Mouse (Mus musculus): ENCODE results near the gene Srrm3. TPM values are rescaled to one million over a fixed set of nuclear protein-coding genes. Genes with fewer than 3 reads are reported as not detected.

Srrm3 gene
- 41.7 TPM for polyA plus RNA-seq (2015; fragmentation: Illumina TruSeq; extraction: RNeasy Lipid Tissue Mini Kit (QIAGEN cat#74804); ENCODE audit: low read depth, low replicate concordance)

GRCm38 (mm10) chr5:135806555-135807262 is at the start of gene Srrm3:
Gene Srrm3, plus strand, starts transcription at chr5:135806890.

DNA sequence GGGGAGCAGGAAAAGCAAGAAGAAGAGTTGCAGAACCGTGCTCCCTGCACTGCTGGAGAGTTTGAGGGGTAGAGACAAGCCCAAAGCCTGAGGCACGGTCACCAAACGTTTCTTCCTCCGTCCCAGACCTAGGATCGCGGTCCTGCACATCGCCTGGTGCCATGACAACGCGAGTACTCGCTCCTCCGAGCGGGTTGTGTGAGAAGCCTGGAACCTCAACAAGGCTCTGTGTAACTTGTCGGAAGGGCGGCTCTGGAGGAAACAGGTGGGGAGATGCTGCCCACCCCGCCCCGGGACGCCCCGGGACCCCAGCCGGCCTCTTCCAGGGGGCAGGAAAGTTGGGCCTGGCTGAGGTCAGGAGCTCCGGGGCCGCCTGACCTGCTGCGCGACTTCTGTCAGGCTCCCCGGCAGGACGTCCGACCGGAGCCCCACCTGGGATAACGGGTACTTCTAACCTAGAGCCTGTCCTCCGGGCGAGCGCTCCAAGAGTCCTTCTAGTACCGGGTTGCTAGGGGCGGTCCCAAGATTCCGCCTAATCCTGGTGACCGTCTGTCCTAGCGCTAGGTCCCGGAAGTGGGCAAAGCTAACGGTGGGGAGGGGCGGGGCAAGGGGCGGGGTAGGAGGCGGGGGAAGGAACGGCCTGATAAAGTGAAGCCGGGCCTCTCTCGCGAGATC is 28.8 kb upstream of the Srrm3 start, which contains the start of gene Styxl1:
Gene Styxl1, minus strand, starts transcription at position 590 of the 675 bp plus-strand sequence.

GRCm38 (mm10) chr5:135778471-135779445 is 27.9 kb upstream of the Srrm3 start, which contains the start of gene Mdh2:
Gene Mdh2, plus strand, starts transcription at chr5:135778480.

DNA sequence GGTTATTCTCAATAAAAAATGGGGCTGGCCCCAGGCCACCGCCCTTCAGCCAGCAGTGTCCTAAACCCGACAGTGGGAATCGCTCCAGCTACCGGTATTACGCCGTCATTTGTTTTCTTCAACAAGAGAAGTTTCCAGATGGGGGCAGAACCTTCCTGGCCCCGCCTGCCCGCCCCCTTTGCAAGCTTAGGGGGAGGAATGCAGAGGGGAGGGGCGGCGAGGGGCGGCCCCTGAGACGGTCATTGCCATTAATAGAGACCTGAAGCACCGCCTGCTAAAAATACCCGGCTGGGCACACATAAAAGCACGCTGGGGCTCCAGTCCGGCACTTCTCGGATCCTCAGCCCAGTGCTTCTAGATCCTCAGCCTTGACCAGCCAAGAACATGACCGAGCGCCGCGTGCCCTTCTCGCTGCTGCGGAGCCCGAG is 81.0 kb downstream of the Srrm3 start, which contains the start of gene Hspb1:
Gene Hspb1, plus strand, starts transcription at position 245 of the 428 bp plus-strand sequence.

Other genes starting within 250 kb of the Srrm3 start
- gene Ccl26, start 243.3 kb upstream of the Srrm3 start, polyA plus RNA-seq (2015; fragmentation: Illumina TruSeq; extraction: RNeasy Lipid Tissue Mini Kit (QIAGEN cat#74804); ENCODE audit: low read depth, low replicate concordance) = not detected
- gene Ccl24, start 233.8 kb upstream of the Srrm3 start, polyA plus RNA-seq (2015; fragmentation: Illumina TruSeq; extraction: RNeasy Lipid Tissue Mini Kit (QIAGEN cat#74804); ENCODE audit: low read depth, low replicate concordance) = 0.70 TPM
- 63.0 TPM for gene Rhbdd2, start 174.3 kb upstream of the Srrm3 start, polyA plus RNA-seq (2015; fragmentation: Illumina TruSeq; extraction: RNeasy Lipid Tissue Mini Kit (QIAGEN cat#74804); ENCODE audit: low read depth, low replicate concordance)
- 60.6 TPM for gene Por, start 136.9 kb upstream of the Srrm3 start, polyA plus RNA-seq (2015; fragmentation: Illumina TruSeq; extraction: RNeasy Lipid Tissue Mini Kit (QIAGEN cat#74804); ENCODE audit: low read depth, low replicate concordance)
- gene Tmem120a, start 62.4 kb upstream of the Srrm3 start, polyA plus RNA-seq (2015; fragmentation: Illumina TruSeq; extraction: RNeasy Lipid Tissue Mini Kit (QIAGEN cat#74804); ENCODE audit: low read depth, low replicate concordance) = 25.0 TPM
- gene Styxl1, start 28.5 kb upstream of the Srrm3 start, polyA plus RNA-seq (2015; fragmentation: Illumina TruSeq; extraction: RNeasy Lipid Tissue Mini Kit (QIAGEN cat#74804); ENCODE audit: low read depth, low replicate concordance) = 0.51 TPM
- 526 TPM for gene Mdh2, start 28.4 kb upstream of the Srrm3 start, polyA plus RNA-seq (2015; fragmentation: Illumina TruSeq; extraction: RNeasy Lipid Tissue Mini Kit (QIAGEN cat#74804); ENCODE audit: low read depth, low replicate concordance)
- 19.2 TPM for gene Hspb1, start 81.0 kb downstream of the Srrm3 start, polyA plus RNA-seq (2015; fragmentation: Illumina TruSeq; extraction: RNeasy Lipid Tissue Mini Kit (QIAGEN cat#74804); ENCODE audit: low read depth, low replicate concordance)
- 750 TPM for gene Ywhag, start 127.7 kb downstream of the Srrm3 start, polyA plus RNA-seq (2015; fragmentation: Illumina TruSeq; extraction: RNeasy Lipid Tissue Mini Kit (QIAGEN cat#74804); ENCODE audit: low read depth, low replicate concordance)
- gene Ssc4d, start 167.6 kb downstream of the Srrm3 start, polyA plus RNA-seq (2015; fragmentation: Illumina TruSeq; extraction: RNeasy Lipid Tissue Mini Kit (QIAGEN cat#74804); ENCODE audit: low read depth, low replicate concordance) = 1.6 TPM
- not detected for gene Zp3, start 173.2 kb downstream of the Srrm3 start, polyA plus RNA-seq (2015; fragmentation: Illumina TruSeq; extraction: RNeasy Lipid Tissue Mini Kit (QIAGEN cat#74804); ENCODE audit: low read depth, low replicate concordance)
- 6.4 TPM for gene Dtx2, start 187.9 kb downstream of the Srrm3 start, polyA plus RNA-seq (2015; fragmentation: Illumina TruSeq; extraction: RNeasy Lipid Tissue Mini Kit (QIAGEN cat#74804); ENCODE audit: low read depth, low replicate concordance)
- not detected for gene Upk3b, start 231.6 kb downstream of the Srrm3 start, polyA plus RNA-seq (2015; fragmentation: Illumina TruSeq; extraction: RNeasy Lipid Tissue Mini Kit (QIAGEN cat#74804); ENCODE audit: low read depth, low replicate concordance)
- not detected for gene Upk3bl, start 247.6 kb downstream of the Srrm3 start, polyA plus RNA-seq (2015; fragmentation: Illumina TruSeq; extraction: RNeasy Lipid Tissue Mini Kit (QIAGEN cat#74804); ENCODE audit: low read depth, low replicate concordance)